Comparison of ENCODE assay signal across 7 mouse cellular contexts in the genomic region with DNA sequence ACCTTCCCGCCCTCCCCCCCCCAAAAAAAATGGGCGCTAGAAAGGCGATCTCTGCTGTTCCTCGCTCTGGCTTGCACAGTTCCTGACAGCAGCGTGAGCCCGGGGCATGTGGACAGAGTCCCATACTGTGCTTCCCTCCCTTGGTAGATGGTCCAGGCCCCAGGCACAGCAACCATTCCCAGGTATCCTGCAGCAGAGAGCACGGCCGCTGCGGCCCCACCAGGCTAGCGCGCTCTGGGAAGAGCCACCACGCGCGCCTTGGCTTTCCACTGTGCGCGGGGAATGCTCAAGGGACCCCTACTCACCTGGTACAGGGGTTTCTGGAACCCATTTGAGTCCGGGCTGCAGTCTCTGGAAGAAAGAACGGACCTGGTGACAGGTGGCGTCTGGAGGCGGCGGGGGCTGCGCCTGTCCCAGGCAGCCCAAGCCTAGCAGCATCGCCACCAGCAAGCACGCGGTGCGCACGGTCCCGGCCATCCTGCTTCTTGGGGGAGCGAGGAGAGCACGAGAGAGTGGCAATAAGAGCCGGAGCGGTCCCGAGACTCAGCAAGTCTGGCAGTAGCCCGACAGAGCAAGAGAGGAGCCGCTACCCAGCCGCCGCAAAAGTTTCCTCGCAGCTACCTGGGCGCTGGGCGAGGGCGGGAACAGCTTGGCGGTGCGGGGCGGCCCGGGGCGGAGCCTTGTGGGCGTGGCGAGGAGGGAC. TPM values are rescaled to one million over a fixed set of nuclear protein-coding genes. Genes with fewer than 3 reads are reported as not detected.
A peak's percentile ranks its signal among the peaks of the same experiment; 100 is the strongest.
DNase-seq lines count a peak whose midpoint lies in the region; ATAC-seq and TF ChIP-seq lines count a peak whose summit lies in the region.

A gene (minus strand): TSS at position 623 of the 703 bp plus-strand sequence.

- no peak for TF ChIP-seq CTCF in Patski (IDR thresholded peaks at IDR 0.05)
- TF ChIP-seq CTCF in hindbrain, postnatal 0 days (IDR thresholded peaks at IDR 0.05; ENCODE audit: low read depth): no peak

- no peak for DNase-seq in Patski (ENCODE audit: low read depth, low spot score)
- DNase-seq in adrenal gland, postnatal 4 days (ENCODE audit: low spot score in 2 of 2): peak; percentile 15 to 23
- peak; percentile 31 to 43 for DNase-seq in gastrocnemius, postnatal 36 days
- DNase-seq in hindbrain, postnatal 0 days (ENCODE audit: low spot score): no peak
- DNase-seq in thymus, postnatal 10 days (ENCODE audit: low spot score in 2 of 2): peak; percentile 27 to 46

- H3K4me2 ChIP-seq in hindbrain, postnatal 0 days (ENCODE audit: low read depth, low read length): peak within 1 kb of the TSS; percentile 70
- H3K4me2 ChIP-seq in liver, embryonic 12.5 days: peak within 1 kb of the TSS; percentile 58
- H3K4me2 ChIP-seq in neural tube, embryonic 12.5 days (replicated peaks): peak within 1 kb of the TSS; percentile 68

- H3K9ac ChIP-seq in hindbrain, postnatal 0 days (replicated peaks; ENCODE audit: low read length): peak within 1 kb of the TSS; percentile 33
- peak within 1 kb of the TSS; percentile 57 for H3K9ac ChIP-seq in liver, embryonic 12.5 days
- H3K9ac ChIP-seq in neural tube, embryonic 12.5 days: peak within 1 kb of the TSS; percentile 44

- intact Hi-C loops in gastrocnemius, postnatal 36 days (cut with DNase I): no loop called here

- CTCF ChIA-PET in Patski (lab: Charles Lee): no interaction called here

- peak within 1 kb of the TSS; percentile 20; the same call in 1 of the 2 replicates for H3K27ac ChIP-seq in hindbrain, postnatal 0 days
- peak within 1 kb of the TSS; percentile 51; the same call in 1 of the 2 replicates for H3K27ac ChIP-seq in liver, embryonic 12.5 days
- no peak within 1 kb of the TSS for H3K27ac ChIP-seq in neural tube, embryonic 12.5 days

- H3K36me3 ChIP-seq in hindbrain, postnatal 0 days (ENCODE audit: insufficient read depth, low read length): no peaks in the 10 kb centered on the region
- H3K36me3 ChIP-seq in liver, embryonic 12.5 days: no peaks in the 10 kb centered on the region
- H3K36me3 ChIP-seq in neural tube, embryonic 12.5 days: no peaks in the 10 kb centered on the region

- peaks cover 63% of the 10 kb centered on the region for H3K27me3 ChIP-seq in Patski
- no peaks in the 10 kb centered on the region for H3K27me3 ChIP-seq in hindbrain, postnatal 0 days (ENCODE audit: insufficient read depth, low read length)
- peaks cover 44% of the 10 kb centered on the region for H3K27me3 ChIP-seq in liver, embryonic 12.5 days (replicated peaks)
- no peaks in the 10 kb centered on the region for H3K27me3 ChIP-seq in neural tube, embryonic 12.5 days (replicated peaks)

- WGBS in hindbrain, postnatal 0 days: 29% methylated on average over 47 of the region's 48 CpGs
- 11% methylated on average over 32 of the region's 48 CpGs for WGBS in liver, embryonic 12.5 days (ENCODE audit: insufficient replicate concordance)
- 22% methylated on average over 48 of the region's 48 CpGs for WGBS in neural tube, embryonic 12.5 days

- in situ Hi-C loops in Patski (cut with MboI; ENCODE audit: low pct_unique_long_range_greater_than_20kb): no loop called here

- POLR2A ChIA-PET in Patski (lab: Charles Lee): interaction anchor here (0.6 kb wide), 1 partner anchor 456 kb away, joined by 3 read pairs; no protein-coding TSS in a partner anchor

- peak; percentile 21 for ATAC-seq in Patski
- ATAC-seq in hindbrain, postnatal 0 days: peak; percentile 92
- peak; percentile 90 for ATAC-seq in liver, embryonic 12.5 days
- ATAC-seq in neural tube, embryonic 12.5 days (ENCODE audit: low FRiP score, low read depth): peak; percentile 88

- H3K9me3 ChIP-seq in hindbrain, postnatal 0 days (ENCODE audit: low read length): no peaks in the 10 kb centered on the region
- H3K9me3 ChIP-seq in liver, embryonic 12.5 days (replicated peaks): no peaks in the 10 kb centered on the region
- H3K9me3 ChIP-seq in neural tube, embryonic 12.5 days: no peaks in the 10 kb centered on the region

- no peaks in the 10 kb centered on the region for H3K4me1 ChIP-seq in hindbrain, postnatal 0 days (ENCODE audit: insufficient read depth, low read length)
- H3K4me1 ChIP-seq in liver, embryonic 12.5 days: 0 out of 2 replicates have a peak, but pooled peaks cover 6% of the 10 kb centered on the region
- no peaks in the 10 kb centered on the region; the same call in 1 of the 2 replicates for H3K4me1 ChIP-seq in neural tube, embryonic 12.5 days

- H3K4me3 ChIP-seq in hindbrain, postnatal 0 days (ENCODE audit: low read length): peak within 1 kb of the TSS; percentile 47
- H3K4me3 ChIP-seq in liver, embryonic 12.5 days: peak within 1 kb of the TSS; percentile 51
- H3K4me3 ChIP-seq in neural tube, embryonic 12.5 days: peak within 1 kb of the TSS; percentile 40

RNA-seq across cellular contexts. Expression of the gene that starts here (rescaled TPM):
- 8.0 TPM for polyA plus RNA-seq in Patski (2021)
- 100 to 1,000 TPM; 202 to 258 TPM for total RNA-seq in adrenal gland, postnatal 4 days (2021)
- 1 to 10 TPM; 7.9 to 9.2 TPM for total RNA-seq in gastrocnemius, postnatal 36 days (2021)
- 15.6 and 33.3 TPM in 2 replicates for total RNA-seq in hindbrain, postnatal 0 days (2014; rRNA removed)
- 82.4 and 86.1 TPM in 2 replicates for polyA plus RNA-seq in hindbrain, postnatal 0 days (2015; fragmentation: Nextera tagmentation; extraction: Ambion mirVana)
- polyA plus RNA-seq in liver, embryonic 12.5 days (2016; fragmentation: Nextera tagmentation; extraction: Ambion mirVana): 277 and 278 TPM in 2 replicates
- polyA plus RNA-seq in neural tube, embryonic 12.5 days (2016; fragmentation: Nextera tagmentation; extraction: Ambion mirVana): 303 and 304 TPM in 2 replicates

Comparison
In these comparisons a context has a peak if more than half of its experiments do, and no peak if none do; other contexts are left out.
1. ATAC-seq: peak in every context shown above with its lines; median percentile 92 in hindbrain, postnatal 0 days; 90 in liver, embryonic 12.5 days; 88 in neural tube, embryonic 12.5 days; 21 in Patski.
2. DNase-seq: peak in adrenal gland, postnatal 4 days (2 of 2), gastrocnemius, postnatal 36 days (2 of 2) and thymus, postnatal 10 days (2 of 2); none in Patski (single experiment) and hindbrain, postnatal 0 days (single experiment).
3. Peak in every context shown above with its lines, with median percentiles within 50 percentile points of each other: H3K4me2 ChIP-seq, H3K4me3 ChIP-seq and H3K9ac ChIP-seq.